Mouse (Mus musculus): ENCODE measurements around the gene Rpl11.
"Not testable (repeated sequence)": the region's sequence is repeated elsewhere in the genome, so short reads cannot be mapped to it uniquely, and the experiment has no call there.

- TF ChIP-seq POLR2A (IDR thresholded peaks at IDR 0.05; ENCODE audit: borderline replicate concordance, control insufficient read depth, low read depth, low read length); CTCF (IDR thresholded peaks at IDR 0.05; ENCODE audit: control insufficient read depth, insufficient read depth, low read length): not testable (repeated sequence)
Observed at GRCm38 (mm10) chr4:136101753-136102152, 48.5 kb upstream of the Rpl11 start.
